Mouse (Mus musculus) brain, embryonic 14.5 days (tissue): ENCODE results near the gene Eif5b.

Experiments used
- CTCF ChIP-seq: fragments of 200-500 bp; IDR thresholded peaks from 2 replicates; pipeline ENCODE4 v1.5.1; 2012; ENCODE audit warnings: inconsistent platforms, mild to moderate bottlenecking, moderate library complexity, borderline replicate concordance; ENCODE audit not compliant: insufficient read depth, insufficient read length; ENCODE audit errors: extremely low read depth
- POLR2A ChIP-seq: fragments of 200-500 bp; IDR thresholded peaks from 2 replicates; pipeline ENCODE4 v1.6.1; 2012; ENCODE audit warnings: mild to moderate bottlenecking, inconsistent platforms, borderline replicate concordance; ENCODE audit not compliant: poor library complexity, insufficient read depth, insufficient read length, severe bottlenecking; ENCODE audit errors: extremely low read depth

DNA sequence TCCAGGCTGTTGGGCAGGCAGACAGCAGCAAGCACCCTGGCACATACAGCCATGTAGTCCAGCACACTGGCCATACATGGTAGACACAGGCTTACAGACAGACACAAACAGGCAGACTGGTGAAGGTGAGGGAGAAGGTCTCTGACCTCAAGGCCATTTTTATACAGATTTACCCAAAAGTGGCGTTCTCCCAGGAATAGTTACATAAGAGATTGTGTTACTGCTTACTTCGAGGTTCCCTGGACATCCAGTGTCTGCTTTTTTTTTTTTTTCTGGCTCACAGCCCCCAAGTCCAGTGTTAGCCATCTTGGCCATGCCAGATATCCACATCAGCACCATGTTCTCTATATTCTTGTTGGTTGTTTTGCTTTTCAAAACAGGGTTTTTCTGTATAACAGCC, 39.3 kb upstream of the Eif5b start:
- TF ChIP-seq CTCF: no peak
- TF ChIP-seq POLR2A: no peak
